Mouse (Mus musculus): ENCODE measurements around the gene Cyp2d12. TPM values are rescaled to one million over a fixed set of nuclear protein-coding genes. Genes with fewer than 3 reads are reported as not detected.
"Not testable (repeated sequence)": the region's sequence is repeated elsewhere in the genome, so short reads cannot be mapped to it uniquely, and the experiment has no call there.

The Cyp2d12 gene
- polyA plus RNA-seq (2016; fragmentation: Nextera tagmentation; extraction: Ambion mirVana): not detected in 2 replicates

DNA sequence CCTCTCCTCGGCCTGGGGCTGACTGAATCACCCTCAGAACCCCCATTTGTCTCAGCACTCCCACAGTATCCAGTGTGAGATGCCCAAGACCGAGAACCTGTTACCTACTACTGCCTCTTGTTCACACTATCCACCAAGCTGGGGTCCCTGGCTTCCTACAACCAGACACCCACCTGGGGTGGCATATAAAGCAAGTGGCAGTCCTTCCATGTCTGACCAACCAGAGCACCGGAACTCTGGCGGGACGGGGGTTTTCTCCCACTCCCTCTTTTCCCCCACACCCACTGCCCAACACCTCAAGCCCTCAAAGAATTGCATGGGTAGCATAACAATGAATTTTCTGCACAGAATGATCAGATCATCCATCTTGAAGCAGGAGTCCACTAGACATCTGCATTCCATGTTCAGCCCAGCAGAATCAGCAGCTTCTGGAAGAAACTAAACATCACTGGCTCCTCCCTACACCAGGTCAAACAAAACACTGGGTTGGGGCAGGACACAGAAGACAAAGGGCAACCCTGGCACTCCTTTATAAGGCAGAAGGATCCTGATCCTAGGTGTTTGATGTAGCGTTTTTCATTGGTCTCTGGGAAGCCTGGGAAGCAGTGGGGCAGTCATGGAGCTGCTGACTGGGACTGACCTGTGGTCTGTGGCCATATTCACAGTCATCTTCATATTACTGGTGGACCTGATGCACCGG, at the start of gene Cyp2d12:
Gene Cyp2d12, plus strand, starts transcription at position 542 of the 700 bp plus-strand sequence.
- Histone ChIP-seq H3K27ac (no peak within 1 kb of the TSS), H3K9ac (no peak within 1 kb of the TSS), H3K36me3 (no peaks in the 10 kb centered on the region), H3K27me3 (replicated peaks) (no peaks in the 10 kb centered on the region), H3K4me1 (no peaks in the 10 kb centered on the region), H3K4me3 (no peak within 1 kb of the TSS), H3K9me3 (peaks cover 8% of the 10 kb centered on the region; the same call in 1 of the 2 replicates), H3K4me2 (replicated peaks) (no peak within 1 kb of the TSS)
- no peak for ATAC-seq (ENCODE audit: low FRiP score, low read depth)
- 82% methylated on average over 7 of the region's 7 CpGs for WGBS

DNA sequence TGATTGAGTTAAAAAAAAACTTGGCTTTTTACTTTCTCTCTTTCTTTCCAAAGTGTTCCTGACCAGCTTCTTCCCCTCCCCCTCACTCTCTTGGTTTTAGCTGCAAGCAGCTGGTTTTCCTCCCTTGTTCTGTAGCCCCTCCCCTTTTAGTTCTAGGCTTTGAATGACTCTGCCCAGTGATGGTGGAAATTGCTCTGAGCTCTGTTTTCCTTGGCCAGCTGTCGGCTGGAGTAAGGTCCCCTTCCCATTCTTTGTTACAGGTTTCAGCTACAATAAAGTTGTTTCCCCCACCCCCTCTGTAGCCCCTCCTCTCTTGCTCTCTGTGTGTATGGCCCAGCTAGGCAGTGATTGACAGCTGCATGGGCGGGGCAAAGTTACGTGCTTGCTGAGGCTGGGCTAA, 47.9 kb upstream of the Cyp2d12 start:
- ATAC-seq (ENCODE audit: low FRiP score, low read depth): no peak

DNA sequence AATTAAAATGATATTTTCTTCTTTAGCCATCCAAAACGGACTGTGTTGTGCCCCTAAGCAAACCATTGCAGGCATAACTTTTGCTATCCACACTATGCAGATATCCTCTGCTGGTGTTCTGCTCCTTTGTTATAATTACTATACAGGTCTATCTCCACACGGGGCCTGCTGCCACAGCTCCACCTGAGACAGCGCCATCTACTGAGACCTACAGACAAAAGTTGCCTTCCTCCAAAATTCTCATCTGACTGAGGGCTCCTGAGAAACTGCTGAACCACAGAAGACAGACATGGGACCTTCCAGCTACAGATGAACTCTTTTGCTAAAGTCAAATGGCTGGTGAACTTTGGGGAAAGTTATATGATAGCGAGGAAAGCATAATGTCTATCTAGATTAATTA, 47.1 kb upstream of the Cyp2d12 start:
- WGBS: 61% methylated on average over 4 of the region's 4 CpGs

More for the DNA sequence above, 47.9 kb upstream of the Cyp2d12 start:
- Histone ChIP-seq H3K4me1 (no peaks in the 10 kb centered on the region), H3K4me2 (replicated peaks) (no peak overlapping the region), H3K4me3 (no peak overlapping the region), H3K27ac (no peak overlapping the region), H3K9me3 (peaks cover 6% of the 10 kb centered on the region; the same call in 1 of the 2 replicates), H3K36me3 (no peaks in the 10 kb centered on the region), H3K9ac (no peak overlapping the region), H3K27me3 (replicated peaks) (no peaks in the 10 kb centered on the region)
- 49% methylated on average over 3 of the region's 3 CpGs for WGBS

DNA sequence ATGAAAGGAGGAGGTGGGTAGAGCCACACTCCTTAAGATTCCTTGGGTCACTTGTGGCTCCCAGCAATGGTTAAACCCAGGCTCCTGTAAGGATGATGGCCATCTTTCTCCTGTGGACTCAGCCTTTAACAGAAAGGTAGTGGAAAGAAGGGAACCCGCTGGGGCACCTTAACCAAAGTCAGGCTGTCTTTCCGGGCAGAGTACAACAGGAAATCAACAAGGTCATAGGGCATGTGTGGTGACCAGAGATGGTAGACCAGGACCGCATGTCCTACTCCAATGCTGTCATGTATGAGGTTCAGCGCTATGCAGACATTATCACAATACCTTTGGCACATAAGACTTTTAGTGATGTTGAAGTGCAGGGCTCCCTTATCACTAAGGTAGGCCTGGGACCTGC, 45.4 kb upstream of the Cyp2d12 start:
- H3K27ac ChIP-seq; H3K9ac ChIP-seq; ATAC-seq (ENCODE audit: low FRiP score, low read depth); H3K4me2 ChIP-seq (replicated peaks); H3K9me3 ChIP-seq; H3K27me3 ChIP-seq (replicated peaks); H3K4me1 ChIP-seq; H3K36me3 ChIP-seq; H3K4me3 ChIP-seq: not testable (repeated sequence)
- 96% methylated on average over 4 of the region's 4 CpGs for WGBS

More for the DNA sequence above, 47.1 kb upstream of the Cyp2d12 start:
- not testable (repeated sequence) for H3K4me2 ChIP-seq (replicated peaks); H3K4me3 ChIP-seq; H3K4me1 ChIP-seq; H3K36me3 ChIP-seq; H3K27me3 ChIP-seq (replicated peaks); H3K9me3 ChIP-seq; H3K27ac ChIP-seq; ATAC-seq (ENCODE audit: low FRiP score, low read depth); H3K9ac ChIP-seq

DNA sequence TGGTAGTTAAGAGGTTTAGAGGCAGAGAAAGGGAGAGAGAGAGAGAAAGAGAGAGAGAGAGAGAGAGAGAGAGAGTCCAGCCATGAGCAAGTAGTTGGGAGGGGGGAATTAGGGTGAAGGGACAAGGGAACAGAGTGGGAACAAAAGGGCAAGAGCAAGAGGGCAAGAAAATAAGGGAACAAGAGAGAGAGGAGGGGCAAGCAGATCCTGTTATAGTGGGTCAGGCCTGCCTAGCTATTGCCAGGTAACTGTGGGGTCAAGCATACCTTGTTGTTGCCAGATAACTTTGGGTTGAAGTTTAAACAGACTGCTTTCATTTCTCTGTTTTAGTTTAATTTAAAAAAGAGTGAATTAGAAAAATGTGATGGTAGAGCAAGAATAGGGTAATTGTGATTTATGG, 44.4 kb upstream of the Cyp2d12 start:
- H3K9me3 ChIP-seq; H3K27ac ChIP-seq; ATAC-seq (ENCODE audit: low FRiP score, low read depth); H3K4me1 ChIP-seq; H3K4me3 ChIP-seq; H3K27me3 ChIP-seq (replicated peaks); H3K4me2 ChIP-seq (replicated peaks); H3K9ac ChIP-seq; H3K36me3 ChIP-seq: not testable (repeated sequence)

DNA sequence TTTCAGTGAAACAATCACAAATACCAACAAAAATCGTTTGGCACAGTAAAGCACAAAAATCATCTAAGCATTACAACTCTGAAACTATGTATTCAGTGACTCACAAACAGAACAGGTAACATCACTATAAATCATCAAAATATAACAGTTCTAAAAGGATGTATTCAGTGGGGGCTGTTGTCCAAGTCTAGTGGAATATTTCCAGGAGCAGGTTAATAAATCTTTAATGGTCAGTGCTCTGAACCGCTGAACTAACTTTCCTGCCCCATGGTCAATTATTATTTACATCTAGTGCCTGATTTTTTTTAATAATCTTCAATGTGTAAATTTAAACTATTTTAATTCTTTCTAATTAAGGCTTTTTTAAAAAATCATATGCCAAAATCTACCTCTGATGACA, 42.8 kb upstream of the Cyp2d12 start:
- H3K27ac ChIP-seq; ATAC-seq (ENCODE audit: low FRiP score, low read depth); H3K9ac ChIP-seq; H3K4me3 ChIP-seq; H3K27me3 ChIP-seq (replicated peaks); H3K4me2 ChIP-seq (replicated peaks); H3K9me3 ChIP-seq; H3K36me3 ChIP-seq; H3K4me1 ChIP-seq: not testable (repeated sequence)
- 81% methylated on average over 2 of the region's 2 CpGs for WGBS

DNA sequence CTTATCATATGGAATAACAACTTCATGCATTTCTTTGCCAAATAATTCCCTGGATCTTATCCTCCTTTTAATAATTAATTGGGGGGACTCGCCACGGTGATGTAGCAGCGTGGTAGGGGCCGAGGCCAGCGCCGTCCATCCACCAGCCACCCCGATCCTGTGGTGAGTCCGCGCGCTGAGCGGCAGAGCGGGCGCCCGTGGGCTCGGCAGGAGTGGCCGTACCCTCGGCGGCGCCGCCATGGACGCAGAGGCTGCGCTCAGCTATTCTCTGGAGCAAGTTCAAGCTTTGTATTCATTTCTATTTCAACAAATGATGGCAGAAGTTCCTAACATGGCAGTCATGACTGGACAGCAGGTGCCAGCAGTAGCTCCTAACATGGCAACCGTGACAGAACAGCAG, 38.7 kb upstream of the Cyp2d12 start:
- not testable (repeated sequence) for H3K4me2 ChIP-seq (replicated peaks); H3K36me3 ChIP-seq; H3K4me1 ChIP-seq; H3K9me3 ChIP-seq; ATAC-seq (ENCODE audit: low FRiP score, low read depth); H3K9ac ChIP-seq; H3K4me3 ChIP-seq; H3K27ac ChIP-seq; H3K27me3 ChIP-seq (replicated peaks)
- 88% methylated on average over 23 of the region's 23 CpGs for WGBS

DNA sequence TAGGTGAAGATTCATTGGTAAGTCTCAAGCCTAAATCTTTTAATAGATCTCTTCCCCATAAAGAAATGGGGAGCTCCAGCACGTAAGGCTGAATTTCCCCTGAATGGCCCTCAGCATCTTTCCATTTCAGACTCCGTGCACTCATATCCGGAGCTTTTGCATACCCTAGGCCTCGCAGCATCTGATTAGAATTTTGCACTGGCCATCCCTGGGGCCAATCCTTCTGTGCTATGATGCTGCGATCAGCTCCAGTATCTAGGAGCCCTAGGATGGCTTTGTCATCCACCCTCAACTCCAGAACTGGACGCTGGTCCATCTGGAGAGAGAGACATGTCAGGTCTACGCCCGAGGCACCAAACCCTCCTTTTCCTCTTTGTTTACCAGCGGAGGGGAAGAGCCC, 27.5 kb upstream of the Cyp2d12 start:
- not testable (repeated sequence) for H3K27ac ChIP-seq; ATAC-seq (ENCODE audit: low FRiP score, low read depth); H3K4me2 ChIP-seq (replicated peaks); H3K4me1 ChIP-seq; H3K27me3 ChIP-seq (replicated peaks); H3K9me3 ChIP-seq; H3K9ac ChIP-seq; H3K4me3 ChIP-seq; H3K36me3 ChIP-seq
- WGBS: 86% methylated on average over 8 of the region's 9 CpGs

DNA sequence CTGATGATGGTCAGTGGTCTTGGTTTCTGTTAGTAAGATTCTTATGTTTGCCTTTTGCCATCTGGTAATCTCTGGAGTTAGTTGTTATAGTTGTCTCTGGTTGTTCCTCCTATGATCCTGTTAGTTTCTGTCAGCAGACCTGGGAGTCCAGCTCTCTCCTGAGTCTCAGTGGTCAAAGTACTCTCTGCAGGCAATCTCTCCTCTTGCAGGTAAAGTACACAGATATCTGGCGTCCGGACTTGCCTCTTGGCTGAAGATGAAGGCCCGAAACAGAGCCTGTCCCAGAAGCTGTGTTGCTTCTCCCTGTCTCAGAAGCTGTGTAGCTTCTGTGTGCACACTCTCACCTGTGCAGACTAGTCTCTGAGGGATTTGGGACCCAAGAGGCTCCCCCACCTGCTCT, 22.2 kb upstream of the Cyp2d12 start:
- not testable (repeated sequence) for H3K36me3 ChIP-seq; H3K27ac ChIP-seq; H3K4me3 ChIP-seq; H3K4me1 ChIP-seq; H3K9me3 ChIP-seq; H3K27me3 ChIP-seq (replicated peaks); ATAC-seq (ENCODE audit: low FRiP score, low read depth); H3K9ac ChIP-seq; H3K4me2 ChIP-seq (replicated peaks)
- WGBS: 98% methylated on average over 3 of the region's 3 CpGs

DNA sequence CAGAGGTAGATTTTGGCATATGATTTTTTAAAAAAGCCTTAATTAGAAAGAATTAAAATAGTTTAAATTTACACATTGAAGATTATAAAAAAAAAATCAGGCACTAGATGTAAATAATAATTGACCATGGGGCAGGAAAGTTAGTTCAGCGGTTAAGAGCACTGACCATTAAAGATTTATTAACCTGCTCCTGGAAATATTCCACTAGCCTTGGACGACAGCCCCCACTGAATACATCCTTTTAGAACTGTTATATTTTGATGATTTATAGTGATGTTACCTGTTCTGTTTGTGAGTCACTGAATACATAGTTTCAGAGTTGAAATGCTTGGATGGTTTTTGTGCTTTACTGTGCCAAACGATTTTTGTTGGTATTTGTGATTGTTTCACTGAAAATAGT, 11.9 kb upstream of the Cyp2d12 start:
- 75% methylated on average over 3 of the region's 3 CpGs for WGBS
- ATAC-seq (ENCODE audit: low FRiP score, low read depth); H3K4me1 ChIP-seq; H3K27me3 ChIP-seq (replicated peaks); H3K27ac ChIP-seq; H3K36me3 ChIP-seq; H3K4me2 ChIP-seq (replicated peaks); H3K9ac ChIP-seq; H3K9me3 ChIP-seq; H3K4me3 ChIP-seq: not testable (repeated sequence)

DNA sequence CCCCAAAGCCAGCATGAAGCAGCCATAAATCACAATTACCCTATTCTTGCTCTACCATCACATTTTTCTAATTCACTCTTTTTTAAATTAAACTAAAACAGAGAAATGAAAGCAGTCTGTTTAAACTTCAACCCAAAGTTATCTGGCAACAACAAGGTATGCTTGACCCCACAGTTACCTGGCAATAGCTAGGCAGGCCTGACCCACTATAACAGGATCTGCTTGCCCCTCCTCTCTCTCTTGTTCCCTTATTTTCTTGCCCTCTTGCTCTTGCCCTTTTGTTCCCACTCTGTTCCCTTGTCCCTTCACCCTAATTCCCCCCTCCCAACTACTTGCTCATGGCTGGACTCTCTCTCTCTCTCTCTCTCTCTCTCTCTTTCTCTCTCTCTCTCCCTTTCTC, 10.3 kb upstream of the Cyp2d12 start:
- not testable (repeated sequence) for H3K4me1 ChIP-seq; H3K4me2 ChIP-seq (replicated peaks); H3K9ac ChIP-seq; H3K36me3 ChIP-seq; H3K4me3 ChIP-seq; H3K27me3 ChIP-seq (replicated peaks); H3K27ac ChIP-seq; ATAC-seq (ENCODE audit: low FRiP score, low read depth); H3K9me3 ChIP-seq

DNA sequence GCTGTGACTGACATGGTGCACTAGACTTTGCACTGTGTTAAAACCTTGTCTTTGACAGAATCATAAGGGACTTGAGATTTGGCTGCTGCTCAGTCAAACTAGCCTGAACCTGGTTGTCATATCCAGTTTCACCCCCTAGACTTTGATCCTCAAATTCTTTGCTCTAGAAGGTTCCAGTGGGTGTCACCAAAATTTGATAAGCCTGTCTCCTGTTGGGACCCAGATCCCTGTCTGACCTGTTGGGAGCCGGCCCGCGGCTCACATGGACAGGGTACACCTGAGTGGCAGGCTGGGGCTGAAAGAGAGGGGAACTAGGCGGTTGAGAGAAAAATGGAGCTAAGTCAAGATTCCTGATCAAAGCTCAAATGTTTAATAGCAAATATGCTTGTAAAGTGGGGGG, 7.1 kb upstream of the Cyp2d12 start:
- not testable (repeated sequence) for H3K9ac ChIP-seq; H3K27me3 ChIP-seq (replicated peaks); H3K4me2 ChIP-seq (replicated peaks); H3K4me1 ChIP-seq; H3K4me3 ChIP-seq; H3K36me3 ChIP-seq; ATAC-seq (ENCODE audit: low FRiP score, low read depth); H3K27ac ChIP-seq; H3K9me3 ChIP-seq
- 92% methylated on average over 4 of the region's 4 CpGs for WGBS

DNA sequence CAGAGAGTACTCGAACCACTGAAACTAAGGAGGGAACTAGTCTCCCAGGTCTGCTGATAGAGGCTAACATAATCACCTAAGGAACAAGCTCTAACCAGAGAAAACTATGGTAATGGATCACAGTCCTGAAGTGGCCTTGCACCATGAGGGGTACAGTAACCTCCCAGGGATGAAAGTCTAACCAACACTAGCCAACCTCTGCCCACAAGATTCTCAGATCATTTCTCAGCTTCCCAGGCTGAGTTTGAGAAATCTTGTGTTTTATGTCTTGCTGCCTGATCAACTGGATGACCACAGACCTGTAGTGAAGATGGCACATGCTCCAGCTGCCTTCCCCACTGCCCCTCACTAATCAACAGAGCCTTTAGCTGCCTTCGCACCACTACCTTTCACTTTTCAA, 1.7 kb upstream of the Cyp2d12 start:
- not testable (repeated sequence) for H3K27me3 ChIP-seq (replicated peaks); H3K9me3 ChIP-seq; ATAC-seq (ENCODE audit: low FRiP score, low read depth); H3K4me3 ChIP-seq; H3K27ac ChIP-seq; H3K4me1 ChIP-seq; H3K36me3 ChIP-seq; H3K4me2 ChIP-seq (replicated peaks); H3K9ac ChIP-seq
- 87% methylated on average over 2 of the region's 2 CpGs for WGBS
